Mouse (Mus musculus) myocyte (in vitro differentiated cells): ENCODE measurements around the gene Cpa2.

Experiments used
- MAX ChIP-seq: IDR thresholded peaks from one replicate; pipeline ENCODE4 v1.6.1; 2011; ENCODE audit warnings: low read depth, mild to moderate bottlenecking, control low read depth
- POLR2A ChIP-seq: IDR thresholded peaks from one replicate; pipeline ENCODE4 v1.6.1; 2011; ENCODE audit warnings: low read depth, mild to moderate bottlenecking, control low read depth, moderate library complexity; ENCODE audit not compliant: insufficient read length

GRCm38 (mm10) chr6:30525456-30526332, 15.7 kb upstream of the Cpa2 start:
- TF ChIP-seq POLR2A = no peak
- no peak for TF ChIP-seq MAX
